Mouse (Mus musculus) heart, adult 2 months (tissue): ENCODE data around the gene Clec4b2.

ENCODE experiments used
- CTCF ChIP-seq: fragments of 200-600 bp; IDR thresholded peaks from 2 replicates; pipeline ENCODE4 v1.8.1; 2022; ENCODE audit warnings: antibody characterized with exemption, mild to moderate bottlenecking, moderate library complexity
- POLR2A ChIP-seq: fragments of 200-500 bp; IDR thresholded peaks from 2 replicates; pipeline ENCODE4 v1.6.1; 2011; ENCODE audit warnings: mild to moderate bottlenecking, low read depth, low read length, control low read depth; ENCODE audit not compliant: insufficient read depth

DNA sequence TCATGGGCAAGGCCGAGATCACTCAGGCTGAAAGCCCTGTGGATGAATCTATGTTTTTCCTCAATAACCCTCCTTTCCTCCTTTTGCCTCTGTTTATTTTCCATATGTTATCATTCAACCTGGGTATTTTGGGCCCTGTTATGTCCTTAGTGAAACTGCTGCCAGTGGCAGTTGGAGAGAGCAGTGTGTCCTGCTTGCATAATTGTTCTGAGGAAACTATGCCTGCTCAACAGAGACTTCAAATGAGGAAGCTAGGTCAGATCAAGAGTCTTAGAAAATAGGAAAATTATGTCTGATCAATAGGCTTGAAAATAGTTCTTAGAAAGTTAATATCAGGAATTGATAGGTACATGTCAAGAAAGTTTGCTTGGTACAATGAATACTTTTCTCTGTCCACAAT lies 2.9 kb downstream of the Clec4b2 start:
- no peak for TF ChIP-seq CTCF
- TF ChIP-seq POLR2A: no peak
